Mouse (Mus musculus) cortical plate, adult 2 months (tissue): ENCODE measurements around the gene Amt. TPM values are rescaled to one million over a fixed set of nuclear protein-coding genes. Genes with fewer than 3 reads are reported as not detected.
"Not testable (repeated sequence)": the region's sequence is repeated elsewhere in the genome, so short reads cannot be mapped to it uniquely, and the experiment has no call there.

Experiments used
- H3K27ac ChIP-seq: fragments of 200-500 bp; 2 replicates; pipeline ENCODE4 v1.5.1; 2012; ENCODE audit warnings: low read length, control low read depth, inconsistent platforms; ENCODE audit not compliant: insufficient read depth
- H3K4me1 ChIP-seq: fragments of 200-500 bp; 2 replicates; pipeline ENCODE4 v1.6.1; 2011; ENCODE audit warnings: low read length; ENCODE audit not compliant: control insufficient read depth, insufficient read depth
- H3K4me3 ChIP-seq: fragments of 200-500 bp; 2 replicates; pipeline ENCODE4 v1.5.1; 2011; ENCODE audit warnings: mild to moderate bottlenecking, low read length, control low read depth; ENCODE audit not compliant: insufficient read depth
- CTCF ChIP-seq: fragments of 200-500 bp; IDR thresholded peaks from 2 replicates; pipeline ENCODE4 v1.5.1; 2011; ENCODE audit warnings: mild to moderate bottlenecking, control low read depth, low read length; ENCODE audit not compliant: insufficient read depth; ENCODE audit errors: extremely low read depth
- POLR2A ChIP-seq: fragments of 200-500 bp; IDR thresholded peaks from 2 replicates; pipeline ENCODE4 v1.6.1; 2011; ENCODE audit warnings: mild to moderate bottlenecking, low read length, control low read depth; ENCODE audit not compliant: insufficient read depth; ENCODE audit errors: extremely low read depth
- polyA plus RNA-seq: library from polyadenylated mRNA; depleted of rRNA; stranded (reverse); fragments of >200 nt; gene quantifications from 2 replicates; pipeline ENCODE4 v1.2.3, GENCODE M21; 2012

Gene Amt
- polyA plus RNA-seq, 1 experiment: 55.0 TPM

- Histone ChIP-seq H3K27ac (peak overlapping the region; percentile 73), H3K4me3 (peak overlapping the region; percentile 93)
- TF ChIP-seq CTCF: no peak
- TF ChIP-seq POLR2A: no peak
These were observed 32.3 kb upstream of the Amt start for GRCm38 (mm10) chr9:108264191-108264921.

GRCm38 (mm10) chr9:108266261-108266935 is 30.3 kb upstream of the Amt start:
- TF ChIP-seq CTCF (no peak), POLR2A (no peak)
- Histone ChIP-seq H3K4me3 (no peak overlapping the region), H3K4me1 (peaks cover 6% of the 10 kb centered on the region; the same call in 1 of the 2 replicates), H3K27ac (no peak overlapping the region)

More at GRCm38 (mm10) chr9:108264191-108264921, 32.3 kb upstream of the Amt start:
- peaks cover 9% of the 10 kb centered on the region; the same call in 1 of the 2 replicates for H3K4me1 ChIP-seq

- H3K27ac ChIP-seq: no peak overlapping the region
- no peak for TF ChIP-seq POLR2A
- TF ChIP-seq CTCF: no peak
- H3K4me3 ChIP-seq: no peak overlapping the region
- no peaks in the 10 kb centered on the region; the same call in 1 of the 2 replicates for H3K4me1 ChIP-seq
These were observed 29.0 kb upstream of the Amt start for GRCm38 (mm10) chr9:108267691-108268090.

- H3K4me1 ChIP-seq, H3K27ac ChIP-seq, H3K4me3 ChIP-seq: not testable (repeated sequence)
These were observed 28.0 kb upstream of the Amt start for GRCm38 (mm10) chr9:108268701-108269100.

GRCm38 (mm10) chr9:108271941-108272340 is 24.7 kb upstream of the Amt start:
- no peak overlapping the region for H3K4me3 ChIP-seq
- no peak overlapping the region for H3K27ac ChIP-seq
- no peaks in the 10 kb centered on the region for H3K4me1 ChIP-seq
- TF ChIP-seq POLR2A (no peak), CTCF (no peak)

GRCm38 (mm10) chr9:108272691-108273090 is 24.0 kb upstream of the Amt start:
- TF ChIP-seq POLR2A: no peak
- TF ChIP-seq CTCF: no peak
- no peaks in the 10 kb centered on the region for H3K4me1 ChIP-seq
- H3K27ac ChIP-seq: no peak overlapping the region
- H3K4me3 ChIP-seq: no peak overlapping the region

- H3K4me1 ChIP-seq: no peaks in the 10 kb centered on the region
- H3K27ac ChIP-seq: no peak overlapping the region
- H3K4me3 ChIP-seq: no peak overlapping the region
- TF ChIP-seq CTCF: no peak
- no peak for TF ChIP-seq POLR2A
These were observed 23.2 kb upstream of the Amt start for GRCm38 (mm10) chr9:108273485-108273884.

GRCm38 (mm10) chr9:108274476-108275330 is 21.9 kb upstream of the Amt start:
- H3K4me1 ChIP-seq: no peaks in the 10 kb centered on the region
- H3K4me3 ChIP-seq: no peak overlapping the region
- TF ChIP-seq POLR2A (no peak), CTCF (no peak)
- H3K27ac ChIP-seq: no peak overlapping the region

GRCm38 (mm10) chr9:108275331-108275659 is 21.4 kb upstream of the Amt start:
- Histone ChIP-seq H3K27ac (no peak overlapping the region), H3K4me3 (no peak overlapping the region), H3K4me1 (no peaks in the 10 kb centered on the region)
- TF ChIP-seq CTCF (no peak), POLR2A (no peak)
